Mouse (Mus musculus) embryonic fibroblast, embryonic 13.5 days (primary cell): ENCODE measurements around the gene Gripap1. TPM values are rescaled to one million over a fixed set of nuclear protein-coding genes. Genes with fewer than 3 reads are reported as not detected.

Source experiments
- H3K27ac ChIP-seq: 2 replicates; pipeline ENCODE4 v1.5.1; 2012; ENCODE audit warnings: low read length, control low read depth, inconsistent platforms; ENCODE audit not compliant: insufficient read depth
- H3K4me1 ChIP-seq: 2 replicates; pipeline ENCODE4 v1.6.1; 2011; ENCODE audit warnings: low read length; ENCODE audit not compliant: control insufficient read depth, insufficient read depth
- H3K4me3 ChIP-seq: 2 replicates; pipeline ENCODE4 v1.5.1; 2011; ENCODE audit warnings: mild to moderate bottlenecking, control low read depth, low read length; ENCODE audit not compliant: insufficient read depth
- CTCF ChIP-seq: IDR thresholded peaks from 2 replicates; pipeline ENCODE4 v1.5.1; 2011; ENCODE audit warnings: mild to moderate bottlenecking, control low read depth, low read length, moderate library complexity, borderline replicate concordance; ENCODE audit not compliant: insufficient read depth
- POLR2A ChIP-seq: IDR thresholded peaks from 2 replicates; pipeline ENCODE4 v1.6.1; 2011; ENCODE audit warnings: low read depth, mild to moderate bottlenecking, control low read depth, low read length, moderate library complexity
- polyA plus RNA-seq: library from polyadenylated mRNA; stranded (reverse); fragments of >200 nt; gene quantifications from 2 replicates; pipeline ENCODE4 v1.2.4, GENCODE M21; 2011; ENCODE audit warnings: low read depth; ENCODE audit not compliant: missing spikeins, insufficient read length

The Gripap1 gene
- polyA plus RNA-seq, 1 experiment: 42.1 TPM

- H3K4me3 ChIP-seq: no peak overlapping the region
- H3K4me1 ChIP-seq: no peaks in the 10 kb centered on the region
- TF ChIP-seq POLR2A (no peak), CTCF (no peak)
- H3K27ac ChIP-seq: no peak overlapping the region
These were observed 47.6 kb downstream of the Gripap1 start for GRCm38 (mm10) chrX:7837146-7837545.

- no peak for TF ChIP-seq CTCF
- TF ChIP-seq POLR2A: no peak
These were observed 51.2 kb downstream of the Gripap1 start for GRCm38 (mm10) chrX:7840842-7841162.

GRCm38 (mm10) chrX:7841163-7842162 is 51.9 kb downstream of the Gripap1 start, which contains the start of gene Otud5:
Otud5 (plus strand) TSS chrX:7841364.
- TF ChIP-seq CTCF (no peak), POLR2A (peak; percentile 50)
- peak within 1 kb of the TSS; percentile 72 for H3K27ac ChIP-seq
- no peaks in the 10 kb centered on the region; the same call in 1 of the 2 replicates for H3K4me1 ChIP-seq
- peak within 1 kb of the TSS; percentile 84 for H3K4me3 ChIP-seq

More at GRCm38 (mm10) chrX:7840842-7841162, 51.2 kb downstream of the Gripap1 start:
- H3K4me3 ChIP-seq: no peak overlapping the region; the same call in 1 of the 2 replicates
- H3K4me1 ChIP-seq: no peaks in the 10 kb centered on the region; the same call in 1 of the 2 replicates
- peak overlapping the region; percentile 44; the same call in 1 of the 2 replicates for H3K27ac ChIP-seq

- peak overlapping the region; percentile 72 for H3K27ac ChIP-seq
- no peaks in the 10 kb centered on the region; the same call in 1 of the 2 replicates for H3K4me1 ChIP-seq
- TF ChIP-seq POLR2A (no peak), CTCF (no peak)
- peak overlapping the region; percentile 84 for H3K4me3 ChIP-seq
These were observed 52.8 kb downstream of the Gripap1 start for GRCm38 (mm10) chrX:7842318-7842717.

- TF ChIP-seq CTCF (no peak), POLR2A (no peak)
- Histone ChIP-seq H3K4me3 (no peak overlapping the region), H3K27ac (no peak overlapping the region), H3K4me1 (no peaks in the 10 kb centered on the region; the same call in 1 of the 2 replicates)
These were observed 58.3 kb downstream of the Gripap1 start for GRCm38 (mm10) chrX:7847845-7848244.

- TF ChIP-seq CTCF (peak; percentile 38; the same call in 1 of the 2 replicates), POLR2A (no peak)
- H3K27ac ChIP-seq: no peak overlapping the region
- no peak overlapping the region for H3K4me3 ChIP-seq
- no peaks in the 10 kb centered on the region for H3K4me1 ChIP-seq
These were observed 65.0 kb downstream of the Gripap1 start for GRCm38 (mm10) chrX:7854578-7854977.

- H3K4me3 ChIP-seq: no peak overlapping the region
- H3K4me1 ChIP-seq: no peaks in the 10 kb centered on the region
- TF ChIP-seq CTCF (no peak), POLR2A (no peak)
- H3K27ac ChIP-seq: no peak overlapping the region
These were observed 69.7 kb downstream of the Gripap1 start for GRCm38 (mm10) chrX:7859191-7859753.

GRCm38 (mm10) chrX:7863181-7863580 is 73.6 kb downstream of the Gripap1 start:
- Histone ChIP-seq H3K27ac (no peak overlapping the region), H3K4me3 (no peak overlapping the region), H3K4me1 (no peaks in the 10 kb centered on the region)
- TF ChIP-seq POLR2A (no peak), CTCF (no peak)

GRCm38 (mm10) chrX:7864551-7864950 is 75.0 kb downstream of the Gripap1 start:
- Histone ChIP-seq H3K27ac (no peak overlapping the region), H3K4me3 (no peak overlapping the region), H3K4me1 (no peaks in the 10 kb centered on the region)
- TF ChIP-seq CTCF: no peak
- TF ChIP-seq POLR2A: no peak
